Mouse (Mus musculus): ENCODE data around the gene Fign.

Gene Fign

DNA sequence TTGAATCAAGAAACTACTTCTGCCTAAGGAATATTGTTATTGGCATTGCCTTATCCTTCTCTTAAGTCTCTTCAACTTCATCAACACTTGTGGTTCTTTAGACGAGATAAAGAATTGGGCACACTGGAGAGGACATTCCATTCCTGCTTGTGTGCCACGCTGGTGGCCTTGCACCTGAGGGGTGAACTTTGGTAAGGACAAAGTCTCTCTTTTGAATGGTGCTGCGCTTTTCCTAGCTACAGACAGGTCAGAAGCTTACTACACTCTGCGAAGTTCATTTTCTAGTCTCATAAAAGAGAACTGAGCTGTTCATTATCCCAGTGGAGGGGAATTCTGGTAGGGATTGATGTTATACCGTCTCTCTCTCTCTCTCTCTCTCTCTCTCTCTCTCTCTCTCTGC is 38.4 kb downstream of the Fign start:
- DNase-seq (ENCODE audit: low spot score), result no peak

GRCm38 (mm10) chr2:64048142-64048541 is 49.7 kb downstream of the Fign start:
- no peak for DNase-seq (ENCODE audit: low spot score)

DNA sequence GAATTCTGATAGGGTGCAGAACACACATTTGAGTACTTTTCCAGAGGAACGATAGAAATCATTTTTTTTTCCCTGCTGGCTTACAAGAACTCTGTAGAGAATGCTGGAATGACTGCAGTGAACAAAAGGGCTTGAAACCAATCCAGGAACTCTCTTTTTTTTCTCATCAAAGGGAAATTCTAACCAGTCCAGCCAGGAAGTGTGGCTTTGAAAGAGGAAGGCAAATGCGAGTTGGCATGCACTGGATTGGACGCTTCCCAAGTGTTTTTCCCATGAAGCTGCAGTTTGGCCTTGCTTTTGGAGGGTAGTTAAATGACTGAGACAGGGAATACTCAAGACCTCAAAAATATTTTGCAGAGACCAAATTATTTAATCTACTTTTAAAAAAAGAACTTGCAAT is 54.7 kb downstream of the Fign start:
- DNase-seq (ENCODE audit: low spot score), result peak; percentile 33

GRCm38 (mm10) chr2:64035393-64035792 is 62.4 kb downstream of the Fign start:
- DNase-seq (ENCODE audit: low spot score), result no peak

- DNase-seq (ENCODE audit: low spot score), result peak; percentile 4
Measured at GRCm38 (mm10) chr2:64033871-64034270, 64.0 kb downstream of the Fign start.

- DNase-seq (ENCODE audit: low spot score), result no peak
Measured at GRCm38 (mm10) chr2:64025961-64026360, 71.9 kb downstream of the Fign start.

DNA sequence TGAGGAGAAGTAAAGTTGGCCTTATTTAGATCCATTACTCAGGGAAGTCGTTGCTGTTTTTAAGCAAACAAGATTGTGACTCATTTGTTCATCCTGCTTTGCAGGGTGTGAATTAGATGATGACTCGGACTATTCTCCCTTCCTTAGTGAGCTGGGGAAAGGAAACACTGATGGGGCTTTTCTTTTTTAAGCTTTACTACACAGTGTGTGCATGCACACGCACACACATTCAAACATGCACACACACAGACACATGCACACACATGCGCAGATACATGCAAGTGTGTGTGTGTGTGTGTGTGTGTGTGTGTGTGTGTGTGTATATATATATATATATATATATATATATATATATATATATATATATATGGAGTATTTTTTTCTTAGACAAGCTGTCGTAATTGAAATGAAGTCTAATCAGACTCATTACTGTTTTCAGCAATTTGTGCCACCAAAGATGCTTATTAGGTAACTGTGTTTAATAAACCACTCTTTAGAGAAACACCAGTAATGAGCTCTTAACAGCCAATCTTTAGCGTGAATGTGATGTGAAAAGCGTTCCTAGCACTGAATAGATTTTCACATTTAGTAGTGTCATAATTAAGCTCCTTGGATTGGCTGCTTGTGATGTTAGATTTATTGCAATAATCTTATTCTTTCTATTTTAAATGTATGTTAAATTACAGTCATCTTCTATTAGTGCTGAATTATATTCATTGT is 103.4 kb downstream of the Fign start:
- DNase-seq (ENCODE audit: low spot score), result no peak

- DNase-seq (ENCODE audit: low spot score), result no peak
Measured at GRCm38 (mm10) chr2:63985426-63985825, 112.4 kb downstream of the Fign start.

GRCm38 (mm10) chr2:63982351-63982751 is 115.5 kb downstream of the Fign start:
- DNase-seq (ENCODE audit: low spot score), result no peak

DNA sequence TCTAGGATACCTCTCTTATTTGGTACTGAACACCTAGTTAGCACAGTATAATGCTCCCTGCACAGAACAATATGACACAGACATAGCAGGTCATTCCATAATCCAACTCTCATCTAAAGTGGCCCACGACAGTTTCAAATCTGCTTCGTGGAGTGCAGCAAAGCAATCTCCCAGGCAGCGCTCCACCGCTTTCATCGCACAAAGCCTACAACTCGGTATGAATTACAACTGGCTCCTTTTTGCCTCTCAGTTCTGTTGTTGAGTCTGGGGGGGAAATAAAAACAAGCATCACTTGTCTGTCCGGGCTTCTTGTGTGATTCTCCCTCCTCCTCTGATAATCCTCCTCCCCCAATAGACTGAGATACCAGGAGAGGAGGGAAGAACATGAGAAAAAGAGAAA is 116.4 kb downstream of the Fign start:
- no peak for DNase-seq (ENCODE audit: low spot score)

- DNase-seq (ENCODE audit: low spot score), result no peak
Measured at GRCm38 (mm10) chr2:63969633-63970032, 128.2 kb downstream of the Fign start.

- DNase-seq (ENCODE audit: low spot score), result no peak
Measured at GRCm38 (mm10) chr2:63931041-63931440, 166.8 kb downstream of the Fign start.

DNA sequence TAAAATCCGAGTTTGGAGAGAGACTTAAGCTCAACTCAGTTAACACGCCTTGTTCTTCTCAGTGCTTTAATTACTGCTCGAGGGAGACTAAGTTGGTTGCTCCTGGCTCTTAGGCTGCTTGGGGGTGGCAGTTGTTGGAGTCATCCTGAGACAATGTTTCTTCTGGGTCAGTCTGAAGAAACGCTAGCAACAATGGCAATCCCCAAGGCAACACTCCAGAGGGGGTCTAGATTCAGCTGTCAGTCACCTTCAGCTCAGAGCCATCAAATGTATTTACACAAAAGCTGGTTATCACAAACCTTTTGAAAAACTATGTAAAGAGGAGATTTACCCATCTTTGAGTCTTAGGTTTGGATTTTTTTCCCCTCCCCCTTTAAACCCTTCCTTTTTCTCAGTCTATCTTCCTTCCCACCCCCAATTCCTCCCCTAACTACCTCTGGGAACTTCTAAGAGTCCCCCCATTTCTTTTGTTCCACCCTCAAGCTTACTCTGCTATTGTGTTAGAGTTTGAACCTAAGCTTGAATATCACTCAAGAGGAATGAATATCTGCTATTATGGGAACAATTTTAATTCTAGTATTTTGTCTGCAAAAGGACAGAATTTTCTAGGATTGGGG is 171.2 kb downstream of the Fign start:
- DNase-seq (ENCODE audit: low spot score), result no peak

GRCm38 (mm10) chr2:63925721-63926235 is 172.1 kb downstream of the Fign start:
- DNase-seq (ENCODE audit: low spot score), result no peak
